Mouse (Mus musculus) midbrain, embryonic 11.5 days (tissue): ENCODE results near the gene Gm136. TPM values are rescaled to one million over a fixed set of nuclear protein-coding genes. Genes with fewer than 3 reads are reported as not detected.

ENCODE experiments used
- ATAC-seq: fragments of 200-750 bp; cut with Nextera tagmentation; 2 replicates; pipeline ENCODE4 v1.8.0; 2017; ENCODE audit warnings: moderate TSS enrichment, moderate library complexity; ENCODE audit not compliant: low FRiP score
- DNase-seq: peaks from one replicate; pipeline ENCODE4 v3.0.0; 2015; ENCODE audit warnings: low spot score; ENCODE audit errors: missing footprints
- H3K27ac ChIP-seq: fragments of 300-500 bp; sonication (generic); 2 replicates; pipeline ENCODE4 v1.5.1; 2014; ENCODE audit warnings: low read depth, low read length
- H3K27me3 ChIP-seq: fragments of 300-500 bp; sonication (generic); 2 replicates; pipeline ENCODE4 v1.6.1; 2014; ENCODE audit warnings: mild to moderate bottlenecking, low read length, moderate library complexity, mixed read lengths; ENCODE audit not compliant: control insufficient read depth, insufficient read depth
- H3K36me3 ChIP-seq: fragments of 300-500 bp; sonication (generic); 2 replicates; pipeline ENCODE4 v1.6.1; 2014; ENCODE audit warnings: mild to moderate bottlenecking, low read length, moderate library complexity, mixed read lengths; ENCODE audit not compliant: control insufficient read depth, insufficient read depth
- H3K4me1 ChIP-seq: fragments of 300-500 bp; sonication (generic); 2 replicates; pipeline ENCODE4 v1.6.1; 2014; ENCODE audit warnings: low read length; ENCODE audit not compliant: control insufficient read depth, insufficient read depth
- H3K4me2 ChIP-seq: fragments of 300-500 bp; sonication (generic); 2 replicates; pipeline ENCODE4 v1.6.1; 2014; ENCODE audit warnings: mild to moderate bottlenecking, moderate library complexity
- H3K4me3 ChIP-seq: fragments of 300-500 bp; sonication (generic); 2 replicates; pipeline ENCODE4 v1.5.1; 2014; ENCODE audit warnings: low read depth, low read length
- H3K9ac ChIP-seq: fragments of 300-500 bp; sonication (generic); 2 replicates; pipeline ENCODE4 v1.6.1; 2014; ENCODE audit warnings: low read length
- H3K9me3 ChIP-seq: fragments of 300-500 bp; sonication (generic); 2 replicates; pipeline ENCODE4 v1.6.1; 2016; ENCODE audit warnings: low read length; ENCODE audit not compliant: control insufficient read depth
- WGBS: fragments of 180-500 bp; shearing (Covaris S2); extraction: QIAGEN DNeasy Blood & Tissue Kit; methylation state at CpG from one replicate; pipeline ENCODE4 v1.1.7; 2014; 5-methylcytosine and 5-hydroxymethylcytosine counted together
- polyA plus RNA-seq: library from polyadenylated mRNA; unstranded; fragments of >200 nt; fragmentation: Nextera tagmentation; extraction: Ambion mirVana; gene quantifications from 2 replicates; pipeline ENCODE4 v1.2.1, GENCODE M21; 2014

Gene Gm136
- polyA plus RNA-seq, result not detected in 2 replicates

- ATAC-seq, result no peak
- H3K27me3 ChIP-seq, result no peaks in the 10 kb centered on the region
- H3K27ac ChIP-seq, result no peak within 1 kb of the TSS
- no peak within 1 kb of the TSS for H3K9ac ChIP-seq
- H3K4me1 ChIP-seq, result no peaks in the 10 kb centered on the region
- DNase-seq, result no peak
- H3K9me3 ChIP-seq, result no peaks in the 10 kb centered on the region
- H3K4me3 ChIP-seq, result no peak within 1 kb of the TSS
- H3K4me2 ChIP-seq, result no peak within 1 kb of the TSS
- H3K36me3 ChIP-seq, result no peaks in the 10 kb centered on the region
- 82% methylated on average over 1 of the region's 1 CpGs for WGBS
These were observed at the start of gene Gm136 for GRCm38 (mm10) chr4:34756163-34756562. Gm136 (minus strand) TSS chr4:34756263.

GRCm38 (mm10) chr4:34801166-34802034, 45.3 kb upstream of the Gm136 start:
- 91% methylated on average over 12 of the region's 14 CpGs for WGBS

GRCm38 (mm10) chr4:34798005-34798404, 41.9 kb upstream of the Gm136 start:
- Histone ChIP-seq H3K27ac (no peak overlapping the region), H3K36me3 (no peaks in the 10 kb centered on the region), H3K4me3 (no peak overlapping the region), H3K4me2 (no peak overlapping the region), H3K27me3 (no peaks in the 10 kb centered on the region), H3K9me3 (no peaks in the 10 kb centered on the region), H3K9ac (no peak overlapping the region), H3K4me1 (no peaks in the 10 kb centered on the region)
- DNase-seq, result no peak
- WGBS, result 90% methylated on average over 2 of the region's 2 CpGs
- ATAC-seq, result no peak

More at GRCm38 (mm10) chr4:34801166-34802034, 45.3 kb upstream of the Gm136 start:
- Histone ChIP-seq H3K27ac (no peak overlapping the region), H3K36me3 (peaks cover 7% of the 10 kb centered on the region; the same call in 1 of the 2 replicates), H3K4me1 (no peaks in the 10 kb centered on the region), H3K27me3 (no peaks in the 10 kb centered on the region), H3K4me2 (no peak overlapping the region), H3K4me3 (no peak overlapping the region), H3K9me3 (no peaks in the 10 kb centered on the region), H3K9ac (no peak overlapping the region)
- ATAC-seq (no peak), DNase-seq (no peak)

- Histone ChIP-seq H3K27ac (no peak overlapping the region), H3K27me3 (no peaks in the 10 kb centered on the region), H3K36me3 (no peaks in the 10 kb centered on the region), H3K4me1 (no peaks in the 10 kb centered on the region), H3K9ac (no peak overlapping the region), H3K9me3 (no peaks in the 10 kb centered on the region), H3K4me3 (no peak overlapping the region), H3K4me2 (no peak overlapping the region)
- ATAC-seq (no peak), DNase-seq (no peak)
- WGBS, result 87% methylated on average over 8 of the region's 8 CpGs
These were observed 41.4 kb upstream of the Gm136 start for GRCm38 (mm10) chr4:34797294-34797983.

- no peak overlapping the region for H3K27ac ChIP-seq
- no peak for ATAC-seq
- no peak overlapping the region for H3K4me3 ChIP-seq
- H3K36me3 ChIP-seq, result no peaks in the 10 kb centered on the region
- H3K4me1 ChIP-seq, result no peaks in the 10 kb centered on the region
- DNase-seq, result no peak
- no peaks in the 10 kb centered on the region for H3K27me3 ChIP-seq
- WGBS, result 87% methylated on average over 5 of the region's 5 CpGs
- H3K9ac ChIP-seq, result no peak overlapping the region
- H3K9me3 ChIP-seq, result no peaks in the 10 kb centered on the region
- no peak overlapping the region for H3K4me2 ChIP-seq
These were observed 40.2 kb upstream of the Gm136 start for GRCm38 (mm10) chr4:34796294-34796693.

GRCm38 (mm10) chr4:34786476-34786875, 30.4 kb upstream of the Gm136 start:
- Histone ChIP-seq H3K4me1 (no peaks in the 10 kb centered on the region), H3K36me3 (no peaks in the 10 kb centered on the region), H3K9ac (no peak overlapping the region), H3K27me3 (no peaks in the 10 kb centered on the region), H3K4me2 (no peak overlapping the region), H3K27ac (no peak overlapping the region), H3K9me3 (no peaks in the 10 kb centered on the region), H3K4me3 (no peak overlapping the region)
- ATAC-seq, result no peak
- 80% methylated on average over 3 of the region's 3 CpGs for WGBS
- no peak for DNase-seq

GRCm38 (mm10) chr4:34785646-34786045, 29.6 kb upstream of the Gm136 start:
- Histone ChIP-seq H3K4me1 (no peaks in the 10 kb centered on the region), H3K36me3 (no peaks in the 10 kb centered on the region), H3K27ac (no peak overlapping the region), H3K4me3 (no peak overlapping the region), H3K9me3 (no peaks in the 10 kb centered on the region), H3K27me3 (no peaks in the 10 kb centered on the region), H3K4me2 (no peak overlapping the region), H3K9ac (no peak overlapping the region)
- DNase-seq, result no peak
- WGBS, result 82% methylated on average over 2 of the region's 2 CpGs
- 0 out of 2 replicates have a peak, but pooled peaks have one; percentile 24 for ATAC-seq

- Histone ChIP-seq H3K4me2 (no peak overlapping the region), H3K27ac (no peak overlapping the region), H3K27me3 (no peaks in the 10 kb centered on the region), H3K9me3 (no peaks in the 10 kb centered on the region), H3K4me1 (no peaks in the 10 kb centered on the region), H3K36me3 (no peaks in the 10 kb centered on the region), H3K4me3 (no peak overlapping the region), H3K9ac (no peak overlapping the region)
- DNase-seq, result no peak
- ATAC-seq, result no peak
- WGBS, result 52% methylated on average over 5 of the region's 5 CpGs
These were observed 28.8 kb upstream of the Gm136 start for GRCm38 (mm10) chr4:34784865-34785264.

GRCm38 (mm10) chr4:34782730-34783129, 26.7 kb upstream of the Gm136 start:
- ATAC-seq (no peak), DNase-seq (no peak)
- H3K4me1 ChIP-seq, result no peaks in the 10 kb centered on the region
- H3K9ac ChIP-seq, result no peak overlapping the region
- H3K27ac ChIP-seq, result no peak overlapping the region
- H3K9me3 ChIP-seq, result no peaks in the 10 kb centered on the region
- H3K4me2 ChIP-seq, result no peak overlapping the region
- 34% methylated on average over 4 of the region's 4 CpGs for WGBS
- no peaks in the 10 kb centered on the region for H3K36me3 ChIP-seq
- no peak overlapping the region for H3K4me3 ChIP-seq
- no peaks in the 10 kb centered on the region for H3K27me3 ChIP-seq
